Mouse (Mus musculus) ovary, adult 2 months (tissue): Measurements from ENCODE around the gene Gm2056. TPM values are rescaled to one million over a fixed set of nuclear protein-coding genes. Genes with fewer than 3 reads are reported as not detected.

ENCODE experiments used
- polyA plus RNA-seq: library from polyadenylated mRNA; depleted of rRNA; stranded (reverse); fragments of >200 nt; gene quantifications from 2 replicates; pipeline ENCODE4 v1.2.3, GENCODE M21; 2012; rRNA removed

Gm2056 gene
- not detected in 2 replicates for polyA plus RNA-seq

DNA sequence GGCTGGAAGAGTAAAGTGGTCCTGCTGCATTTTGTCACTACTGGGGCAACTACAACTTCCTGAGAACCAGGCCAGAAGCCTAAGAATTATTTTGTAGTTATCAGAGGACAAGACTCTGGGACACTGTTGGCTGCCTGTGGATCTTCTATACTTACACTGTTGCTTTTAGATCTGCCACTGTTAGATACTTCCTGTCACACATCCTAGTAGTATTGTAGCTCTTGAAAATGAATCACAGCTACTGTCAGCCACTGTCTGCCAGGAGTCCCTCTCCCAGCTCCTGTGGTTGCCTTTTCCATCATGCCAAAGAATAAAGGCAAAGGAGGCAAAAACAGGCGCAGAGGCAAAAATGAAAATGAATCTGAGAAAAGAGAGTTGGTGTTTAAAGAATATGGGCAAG lies at the start of gene Gm2056:
Gene Gm2056, plus strand, starts transcription at position 301 of the 400 bp plus-strand sequence.

GRCm38 (mm10) chr12:88011548-88011947 lies 15.3 kb upstream of the Gm2056 start, which contains the start of gene Gm2075:
Gene Gm2075, plus strand, starts transcription at chr12:88011848.

GRCm38 (mm10) chr12:88018671-88019070 lies 8.1 kb upstream of the Gm2056 start, which contains the start of gene Gm6803:
Gene Gm6803, minus strand, starts transcription at chr12:88018771.

Other genes starting within 250 kb of the Gm2056 start
- gene Gm21936, start 231.5 kb upstream of the Gm2056 start, polyA plus RNA-seq = not detected in 2 replicates
- gene BB287469, start 210.4 kb upstream of the Gm2056 start, polyA plus RNA-seq = not detected in 2 replicates
- not detected in 2 replicates for gene Gm2001, start 184.7 kb upstream of the Gm2056 start, polyA plus RNA-seq
- not detected in 2 replicates for gene Gm2016, start 152.9 kb upstream of the Gm2056 start, polyA plus RNA-seq
- not detected in 2 replicates for gene Gm2022, start 131.6 kb upstream of the Gm2056 start, polyA plus RNA-seq
- not detected in 2 replicates for gene Gm2035, start 107.1 kb upstream of the Gm2056 start, polyA plus RNA-seq
- gene Gm2042, start 72.9 kb upstream of the Gm2056 start, polyA plus RNA-seq = 3.0 and 3.8 TPM in 2 replicates
- not detected in 2 replicates for gene Gm2075, start 15.2 kb upstream of the Gm2056 start, polyA plus RNA-seq
- not detected in 2 replicates for gene Gm6803, start 8.2 kb upstream of the Gm2056 start, polyA plus RNA-seq
- gene Gm16368, start 56.7 kb downstream of the Gm2056 start, polyA plus RNA-seq = not detected in 2 replicates
- gene Gm10436, start 155.1 kb downstream of the Gm2056 start, polyA plus RNA-seq = 0.94 and 2.1 TPM in 2 replicates
- not detected in 2 replicates for gene Gm8332, start 223.1 kb downstream of the Gm2056 start, polyA plus RNA-seq
- not detected in 2 replicates for gene Gm5662, start 247.5 kb downstream of the Gm2056 start, polyA plus RNA-seq